Mouse (Mus musculus) kidney, embryonic 15.5 days (tissue): ENCODE measurements around the gene Nccrp1. TPM values are rescaled to one million over a fixed set of nuclear protein-coding genes. Genes with fewer than 3 reads are reported as not detected.

ENCODE experiments used
- ATAC-seq: fragments of 200-750 bp; cut with Nextera tagmentation; replicated peaks from 2 replicates; pipeline ENCODE4 v1.8.0; 2017; ENCODE audit warnings: moderate TSS enrichment; ENCODE audit not compliant: low FRiP score
- H3K27ac ChIP-seq: fragments of 300-500 bp; sonication (generic); 2 replicates; pipeline ENCODE4 v1.5.1; 2015; ENCODE audit warnings: mild to moderate bottlenecking, inconsistent platforms
- H3K27me3 ChIP-seq: fragments of 300-500 bp; sonication (generic); 2 replicates; pipeline ENCODE4 v1.6.1; 2015; ENCODE audit warnings: inconsistent platforms
- H3K36me3 ChIP-seq: fragments of 300-500 bp; sonication (generic); 2 replicates; pipeline ENCODE4 v1.6.1; 2015; ENCODE audit warnings: inconsistent platforms
- H3K4me1 ChIP-seq: fragments of 300-500 bp; sonication (generic); 2 replicates; pipeline ENCODE4 v1.6.1; 2015; ENCODE audit warnings: inconsistent platforms
- H3K4me2 ChIP-seq: fragments of 300-500 bp; sonication (generic); 2 replicates; pipeline ENCODE4 v1.6.1; 2015; ENCODE audit warnings: moderate library complexity, mild to moderate bottlenecking, inconsistent platforms
- H3K4me3 ChIP-seq: fragments of 300-500 bp; sonication (generic); replicated peaks from 2 replicates; pipeline ENCODE4 v1.5.1; 2015; ENCODE audit warnings: mild to moderate bottlenecking, inconsistent platforms
- H3K9ac ChIP-seq: fragments of 300-500 bp; sonication (generic); 2 replicates; pipeline ENCODE4 v1.6.1; 2015; ENCODE audit warnings: mild to moderate bottlenecking, inconsistent platforms
- H3K9me3 ChIP-seq: fragments of 300-500 bp; sonication (generic); replicated peaks from 2 replicates; pipeline ENCODE4 v1.6.1; 2016; ENCODE audit warnings: inconsistent platforms
- WGBS: fragments of 180-500 bp; shearing (Covaris S2); methylation state at CpG from one replicate; pipeline ENCODE4 v1.1.7; 2015; ENCODE audit warnings: mixed read lengths; 5-methylcytosine and 5-hydroxymethylcytosine counted together
- polyA plus RNA-seq: library from polyadenylated mRNA; unstranded; fragments of >200 nt; fragmentation: Nextera tagmentation; extraction: Ambion mirVana; gene quantifications from 2 replicates; pipeline ENCODE4 v1.2.1, GENCODE M21; 2015

Gene Nccrp1
- polyA plus RNA-seq, 1 experiment from 2014 or later = not detected

GRCm38 (mm10) chr7:28565407-28565806 is 18.4 kb upstream of the Nccrp1 start:
- Histone ChIP-seq H3K27me3 (no peaks in the 10 kb centered on the region), H3K27ac (no peak overlapping the region), H3K9ac (no peak overlapping the region), H3K4me1 (peaks cover 19% of the 10 kb centered on the region), H3K4me2 (no peak overlapping the region), H3K4me3 (no peak overlapping the region), H3K9me3 (no peaks in the 10 kb centered on the region), H3K36me3 (peaks cover 85% of the 10 kb centered on the region)
- ATAC-seq = no peak
- WGBS = 74% methylated on average over 5 of the region's 5 CpGs

- 91% methylated on average over 13 of the region's 13 CpGs for WGBS
Observed at GRCm38 (mm10) chr7:28562951-28563350, 15.9 kb upstream of the Nccrp1 start.

DNA sequence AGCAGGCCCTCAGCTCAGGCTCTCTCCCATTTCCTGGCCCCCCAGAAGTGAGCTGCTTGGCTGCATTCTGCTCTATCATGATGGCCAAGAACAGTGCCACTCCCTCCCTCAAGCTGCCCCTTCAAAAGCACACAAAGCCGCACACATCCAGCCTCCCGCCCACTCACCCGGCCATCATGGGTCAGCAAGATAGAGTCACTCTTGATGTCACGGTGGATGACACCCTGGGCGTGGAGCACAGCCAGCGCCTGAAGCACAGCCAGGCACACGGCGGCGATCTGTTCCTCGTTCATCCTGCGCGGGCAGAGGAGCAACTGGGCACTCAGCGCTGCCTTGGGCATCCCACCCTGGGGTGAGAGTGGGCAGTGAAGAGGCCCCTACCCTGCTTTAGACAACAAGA is 15.3 kb upstream of the Nccrp1 start:
- H3K9ac ChIP-seq = no peak overlapping the region
- H3K4me2 ChIP-seq = no peak overlapping the region
- no peak overlapping the region for H3K27ac ChIP-seq
- no peaks in the 10 kb centered on the region for H3K27me3 ChIP-seq
- ATAC-seq = no peak
- H3K4me3 ChIP-seq = no peak overlapping the region
- no peaks in the 10 kb centered on the region for H3K9me3 ChIP-seq
- peaks cover 97% of the 10 kb centered on the region for H3K36me3 ChIP-seq
- 87% methylated on average over 13 of the region's 13 CpGs for WGBS
- H3K4me1 ChIP-seq = peaks cover 19% of the 10 kb centered on the region

More at GRCm38 (mm10) chr7:28562951-28563350, 15.9 kb upstream of the Nccrp1 start:
- Histone ChIP-seq H3K9ac (no peak overlapping the region), H3K27me3 (no peaks in the 10 kb centered on the region), H3K4me1 (peaks cover 14% of the 10 kb centered on the region), H3K36me3 (peaks cover 99% of the 10 kb centered on the region), H3K4me3 (no peak overlapping the region), H3K4me2 (no peak overlapping the region), H3K9me3 (no peaks in the 10 kb centered on the region), H3K27ac (no peak overlapping the region)
- no peak for ATAC-seq

GRCm38 (mm10) chr7:28561967-28562366 is 14.9 kb upstream of the Nccrp1 start:
- no peak overlapping the region for H3K9ac ChIP-seq
- H3K4me1 ChIP-seq = peaks cover 19% of the 10 kb centered on the region
- WGBS = 91% methylated on average over 11 of the region's 11 CpGs
- H3K4me3 ChIP-seq = no peak overlapping the region
- H3K27ac ChIP-seq = no peak overlapping the region
- H3K4me2 ChIP-seq = no peak overlapping the region
- H3K36me3 ChIP-seq = peaks cover 93% of the 10 kb centered on the region
- H3K27me3 ChIP-seq = no peaks in the 10 kb centered on the region
- no peaks in the 10 kb centered on the region for H3K9me3 ChIP-seq
- no peak for ATAC-seq

GRCm38 (mm10) chr7:28560856-28561255 is 13.8 kb upstream of the Nccrp1 start:
- no peak overlapping the region for H3K9ac ChIP-seq
- H3K36me3 ChIP-seq = peaks cover 82% of the 10 kb centered on the region
- WGBS = 90% methylated on average over 10 of the region's 10 CpGs
- no peak overlapping the region for H3K4me3 ChIP-seq
- no peak for ATAC-seq
- peaks cover 22% of the 10 kb centered on the region for H3K4me1 ChIP-seq
- H3K27ac ChIP-seq = no peak overlapping the region
- no peaks in the 10 kb centered on the region for H3K27me3 ChIP-seq
- H3K9me3 ChIP-seq = no peaks in the 10 kb centered on the region
- H3K4me2 ChIP-seq = no peak overlapping the region

DNA sequence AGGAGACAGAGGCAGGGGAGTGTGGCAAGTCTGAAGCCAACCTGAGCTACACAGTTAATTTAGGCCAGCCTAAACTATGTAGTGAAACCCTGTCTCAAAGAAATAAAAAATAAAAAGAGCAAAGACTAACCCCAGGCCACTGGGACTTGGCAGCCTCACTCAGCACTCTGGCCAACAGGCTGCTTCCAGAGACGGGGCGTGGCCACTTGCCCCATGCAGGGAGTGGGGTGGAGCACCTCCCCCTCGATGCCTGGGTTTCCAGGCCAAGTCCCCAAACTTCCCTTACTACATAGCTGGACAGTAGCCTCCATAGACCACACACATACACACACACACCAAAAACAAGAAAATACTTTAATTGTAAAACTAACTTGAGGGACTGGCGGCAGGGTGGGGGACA is 11.4 kb upstream of the Nccrp1 start:
- Histone ChIP-seq H3K4me1 (peaks cover 23% of the 10 kb centered on the region), H3K4me2 (no peak overlapping the region), H3K9ac (no peak overlapping the region), H3K4me3 (no peak overlapping the region), H3K27ac (peak overlapping the region; percentile 73), H3K36me3 (peaks cover 58% of the 10 kb centered on the region), H3K9me3 (no peaks in the 10 kb centered on the region), H3K27me3 (no peaks in the 10 kb centered on the region)
- peak; percentile 63; the same call in 1 of the 2 replicates for ATAC-seq
- whole genome bisulfite sequencing = 38% methylated on average over 4 of the region's 4 CpGs

DNA sequence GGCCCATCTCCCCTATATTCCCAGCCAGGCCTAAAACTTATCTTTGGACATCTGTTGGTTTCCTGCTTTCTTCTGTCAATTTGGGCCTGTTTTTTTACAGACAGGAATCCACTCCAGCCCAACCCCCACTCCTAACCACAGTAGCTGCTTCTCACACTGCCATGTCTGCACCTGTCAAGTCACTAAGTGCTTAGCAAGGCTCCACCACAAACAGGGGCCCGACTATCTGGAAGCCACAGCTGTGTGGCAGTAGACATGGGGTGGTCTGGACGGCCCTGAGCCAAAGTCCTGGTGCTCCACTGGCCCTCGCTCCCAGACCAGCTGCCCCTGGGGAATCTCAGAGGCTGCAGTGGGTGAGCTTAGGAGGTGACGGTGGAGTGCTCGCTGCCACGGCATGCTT is 10.7 kb upstream of the Nccrp1 start:
- H3K9me3 ChIP-seq = no peaks in the 10 kb centered on the region
- 81% methylated on average over 6 of the region's 6 CpGs for WGBS
- no peak overlapping the region for H3K9ac ChIP-seq
- H3K27ac ChIP-seq = no peak overlapping the region
- H3K4me2 ChIP-seq = no peak overlapping the region
- peaks cover 51% of the 10 kb centered on the region for H3K36me3 ChIP-seq
- H3K27me3 ChIP-seq = no peaks in the 10 kb centered on the region
- H3K4me1 ChIP-seq = peaks cover 23% of the 10 kb centered on the region
- H3K4me3 ChIP-seq = no peak overlapping the region
- ATAC-seq = no peak

GRCm38 (mm10) chr7:28557069-28557468 is 10.0 kb upstream of the Nccrp1 start:
- WGBS = 60% methylated on average over 5 of the region's 5 CpGs

DNA sequence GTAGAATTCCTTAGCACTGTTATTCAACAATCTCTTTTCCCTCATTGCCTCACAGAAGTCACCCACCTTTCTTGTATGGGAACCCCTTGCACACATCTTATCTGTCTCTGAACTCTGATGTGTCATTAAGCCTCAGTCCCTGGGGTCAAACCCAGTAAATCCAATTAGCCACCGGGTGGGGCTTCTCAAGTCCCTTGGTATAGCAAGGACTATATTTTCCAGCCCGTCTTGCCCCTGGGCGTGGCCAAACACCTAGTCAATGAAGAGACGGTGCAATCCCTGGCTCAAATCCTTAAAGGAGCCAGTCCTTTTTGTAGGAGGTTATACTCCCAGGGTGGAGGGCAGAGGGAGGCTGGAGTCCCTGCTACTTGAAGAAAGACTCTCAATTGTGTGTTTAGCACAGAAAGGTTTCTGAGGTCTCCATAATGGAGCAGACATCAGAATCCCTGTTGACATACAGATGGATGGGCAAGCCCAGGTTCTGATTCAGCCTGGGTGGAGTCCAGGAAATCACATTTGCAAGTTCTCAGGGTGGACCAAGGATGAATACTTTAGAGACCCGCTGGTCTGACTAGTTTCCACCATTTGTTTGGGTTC is 9.0 kb upstream of the Nccrp1 start:
- Histone ChIP-seq H3K9ac (no peak overlapping the region), H3K27me3 (no peaks in the 10 kb centered on the region), H3K27ac (no peak overlapping the region), H3K36me3 (peaks cover 34% of the 10 kb centered on the region), H3K9me3 (no peaks in the 10 kb centered on the region), H3K4me3 (no peak overlapping the region), H3K4me1 (peaks cover 23% of the 10 kb centered on the region), H3K4me2 (no peak overlapping the region)
- ATAC-seq = no peak
- 12% methylated on average over 5 of the region's 5 CpGs for WGBS

More at GRCm38 (mm10) chr7:28557069-28557468, 10.0 kb upstream of the Nccrp1 start:
- no peak overlapping the region for H3K4me3 ChIP-seq
- H3K4me1 ChIP-seq = peaks cover 23% of the 10 kb centered on the region
- H3K9ac ChIP-seq = no peak overlapping the region
- ATAC-seq = no peak
- H3K4me2 ChIP-seq = no peak overlapping the region
- peaks cover 44% of the 10 kb centered on the region for H3K36me3 ChIP-seq
- no peaks in the 10 kb centered on the region for H3K27me3 ChIP-seq
- H3K27ac ChIP-seq = no peak overlapping the region
- no peaks in the 10 kb centered on the region for H3K9me3 ChIP-seq

GRCm38 (mm10) chr7:28553076-28553475 is 6.0 kb upstream of the Nccrp1 start:
- ATAC-seq = no peak
- Histone ChIP-seq H3K4me2 (no peak overlapping the region), H3K9me3 (no peaks in the 10 kb centered on the region), H3K4me1 (peaks cover 10% of the 10 kb centered on the region; the same call in 1 of the 2 replicates), H3K9ac (no peak overlapping the region), H3K27ac (no peak overlapping the region), H3K36me3 (0 out of 2 replicates have a peak, but pooled peaks cover 5% of the 10 kb centered on the region), H3K4me3 (no peak overlapping the region), H3K27me3 (no peaks in the 10 kb centered on the region)
- 83% methylated on average over 6 of the region's 6 CpGs for WGBS

GRCm38 (mm10) chr7:28547628-28548027 is 574 bp upstream of the Nccrp1 start:
- no peak overlapping the region for H3K27ac ChIP-seq
- H3K9ac ChIP-seq = no peak overlapping the region
- H3K4me1 ChIP-seq = peaks cover 32% of the 10 kb centered on the region
- H3K4me3 ChIP-seq = no peak overlapping the region
- H3K36me3 ChIP-seq = no peaks in the 10 kb centered on the region
- H3K27me3 ChIP-seq = peaks cover 40% of the 10 kb centered on the region
- H3K4me2 ChIP-seq = no peak overlapping the region
- no peak for ATAC-seq
- H3K9me3 ChIP-seq = no peaks in the 10 kb centered on the region
- 68% methylated on average over 7 of the region's 7 CpGs for WGBS

DNA sequence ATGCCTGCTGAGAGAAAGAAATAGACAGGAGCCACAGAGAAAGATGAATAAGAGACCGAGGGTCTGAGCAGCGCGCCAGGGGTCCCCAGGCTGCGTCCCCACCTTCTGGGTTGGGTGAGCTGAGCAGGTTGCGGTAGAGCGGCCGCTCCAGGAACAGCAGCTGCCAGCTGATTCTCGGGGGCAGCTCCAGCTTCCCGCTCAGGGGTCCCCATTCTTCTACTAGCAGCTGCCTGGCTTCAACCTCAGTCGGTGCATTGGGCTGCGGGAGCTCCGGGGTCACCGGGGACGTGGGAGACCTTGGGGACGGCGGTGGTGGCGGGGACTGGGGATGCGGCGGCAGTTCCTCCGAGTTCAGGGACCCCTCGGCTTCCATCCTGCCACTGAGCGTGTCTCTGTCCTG is 405 bp downstream of the Nccrp1 start:
- no peak overlapping the region for H3K9ac ChIP-seq
- H3K27me3 ChIP-seq = peaks cover 40% of the 10 kb centered on the region
- no peak for ATAC-seq
- no peaks in the 10 kb centered on the region for H3K9me3 ChIP-seq
- H3K27ac ChIP-seq = no peak overlapping the region
- H3K36me3 ChIP-seq = no peaks in the 10 kb centered on the region
- H3K4me2 ChIP-seq = peak overlapping the region; percentile 64
- H3K4me1 ChIP-seq = peaks cover 32% of the 10 kb centered on the region
- under 1% methylated on average over 22 of the region's 22 CpGs for WGBS
- H3K4me3 ChIP-seq = peak overlapping the region; percentile 34

GRCm38 (mm10) chr7:28545891-28546210 is 1.2 kb downstream of the Nccrp1 start:
- peaks cover 40% of the 10 kb centered on the region for H3K27me3 ChIP-seq
- no peaks in the 10 kb centered on the region for H3K36me3 ChIP-seq
- ATAC-seq = no peak
- H3K4me2 ChIP-seq = no peak overlapping the region
- H3K4me1 ChIP-seq = peaks cover 32% of the 10 kb centered on the region
- no peak overlapping the region for H3K9ac ChIP-seq
- no peak overlapping the region for H3K4me3 ChIP-seq
- WGBS = 40% methylated on average over 7 of the region's 7 CpGs
- no peaks in the 10 kb centered on the region for H3K9me3 ChIP-seq
- H3K27ac ChIP-seq = no peak overlapping the region
